Mouse (Mus musculus) T-cell, adult 2 months (primary cell): ENCODE data around the gene Cyth1.

Source experiments
- DNase-seq: peaks from one replicate; pipeline ENCODE4 v3.0.0; 2022; ENCODE audit warnings: low spot score

Gene Cyth1

DNA sequence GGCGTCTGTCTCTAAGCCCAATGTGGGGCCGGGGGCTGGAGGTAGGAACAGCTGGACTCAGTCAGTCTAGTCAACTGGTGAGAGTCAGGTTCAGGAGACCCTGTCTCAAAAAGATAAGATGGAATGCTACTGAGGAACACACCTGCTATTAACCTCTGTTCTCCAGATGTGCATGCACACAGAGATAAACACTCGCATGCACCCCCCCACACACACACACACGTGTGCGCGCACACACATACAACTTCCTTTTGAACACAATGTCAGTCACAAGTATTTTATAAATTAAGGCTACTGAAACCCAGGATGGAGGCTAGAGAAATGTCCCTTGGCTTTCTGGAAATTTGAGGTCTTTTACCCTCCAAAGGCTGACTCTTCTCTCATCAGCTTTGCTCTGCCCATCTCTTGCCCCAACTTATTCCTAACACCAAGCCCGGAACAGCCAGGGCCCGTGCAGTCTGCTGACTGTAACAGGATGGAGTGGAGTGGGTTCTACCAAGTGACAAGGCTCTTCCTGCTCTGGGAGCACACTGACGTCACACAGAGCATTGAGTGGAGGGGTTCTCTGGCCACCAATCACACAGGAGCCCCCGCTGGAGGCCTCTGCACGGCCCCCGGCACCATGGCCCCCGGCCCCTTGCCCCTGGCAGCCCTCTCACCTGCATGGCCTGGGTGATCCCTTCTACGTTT, 134.7 kb downstream of the Cyth1 start:
- DNase-seq = no peak

DNA sequence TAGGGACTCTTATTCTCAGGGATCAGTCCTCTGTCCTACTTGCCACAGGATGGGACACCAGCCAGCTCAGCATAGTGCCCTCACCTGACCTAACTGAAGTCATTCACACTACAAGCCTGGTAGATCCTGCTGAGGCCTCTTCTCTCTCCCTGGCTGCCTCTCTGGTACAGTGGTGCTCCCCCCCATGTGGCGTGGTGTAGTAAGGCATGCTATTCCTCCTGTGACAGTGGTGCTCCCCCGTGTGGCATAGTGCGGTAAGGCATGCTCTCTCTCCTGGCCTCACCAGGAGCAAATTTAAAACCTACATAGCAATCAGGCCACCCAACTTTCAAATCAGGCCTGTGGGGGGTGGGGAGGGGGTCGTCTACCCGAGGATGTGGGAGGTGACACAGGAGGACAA, 144.4 kb downstream of the Cyth1 start:
- DNase-seq = peak; percentile 81

DNA sequence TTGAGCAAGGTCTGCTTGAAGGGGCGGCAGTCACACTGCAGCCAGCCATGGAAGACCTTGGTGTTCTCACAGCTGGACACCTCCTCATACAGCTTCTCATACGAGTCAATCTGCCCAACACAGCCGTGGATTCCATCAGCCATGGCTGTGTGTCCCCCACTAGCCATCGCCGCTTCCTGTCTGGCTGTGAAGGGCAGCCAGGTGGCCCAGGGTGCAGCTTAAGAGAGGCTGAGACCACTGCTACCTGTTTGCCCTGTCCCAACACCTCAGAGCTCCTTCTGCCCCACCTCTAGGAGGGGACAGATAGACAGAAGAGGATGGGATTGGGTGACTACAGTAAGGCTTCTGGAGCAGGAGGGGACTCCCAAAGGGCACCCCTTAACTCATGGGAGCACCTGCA, 145.0 kb downstream of the Cyth1 start:
- DNase-seq = no peak

DNA sequence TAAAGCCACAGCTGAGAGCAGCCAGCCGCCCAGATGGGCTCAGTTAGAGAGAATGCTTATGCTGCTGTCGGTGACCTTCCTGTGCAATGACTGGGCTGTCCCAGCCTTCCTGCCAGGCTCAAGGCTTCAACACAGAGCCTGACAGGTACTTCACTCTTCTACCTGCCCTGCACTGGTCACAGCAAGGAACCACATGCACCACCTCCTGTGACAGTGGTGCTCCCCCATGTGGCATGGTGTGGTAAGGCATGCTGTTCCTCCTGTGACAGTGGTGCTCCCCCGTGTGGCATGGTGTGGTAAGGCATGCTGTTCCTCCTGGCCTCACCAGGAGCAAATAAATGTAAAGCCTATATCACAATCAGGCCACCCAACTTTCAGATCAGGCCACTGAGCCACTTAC, 145.6 kb downstream of the Cyth1 start:
- DNase-seq = peak; percentile 90

DNA sequence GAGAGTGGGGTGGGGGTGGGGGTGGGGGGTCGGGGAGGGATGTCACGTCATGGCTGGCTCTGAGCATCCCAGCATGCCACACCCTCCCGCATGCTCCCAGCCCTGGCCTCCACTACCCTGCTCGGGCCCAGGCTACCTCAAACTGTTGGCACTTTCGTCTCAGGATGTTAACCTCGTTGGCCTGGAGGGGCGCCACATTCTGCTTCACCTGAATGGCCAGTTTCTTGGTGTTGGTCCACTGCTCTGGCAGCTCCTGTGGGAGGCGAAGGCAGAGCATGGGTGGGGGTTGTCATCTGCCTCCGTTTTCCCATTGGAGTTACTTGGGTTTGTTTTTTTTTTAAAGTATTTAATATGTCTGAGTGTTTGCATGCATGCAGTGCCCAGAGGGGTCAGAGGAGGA, 147.3 kb downstream of the Cyth1 start:
- DNase-seq = no peak

DNA sequence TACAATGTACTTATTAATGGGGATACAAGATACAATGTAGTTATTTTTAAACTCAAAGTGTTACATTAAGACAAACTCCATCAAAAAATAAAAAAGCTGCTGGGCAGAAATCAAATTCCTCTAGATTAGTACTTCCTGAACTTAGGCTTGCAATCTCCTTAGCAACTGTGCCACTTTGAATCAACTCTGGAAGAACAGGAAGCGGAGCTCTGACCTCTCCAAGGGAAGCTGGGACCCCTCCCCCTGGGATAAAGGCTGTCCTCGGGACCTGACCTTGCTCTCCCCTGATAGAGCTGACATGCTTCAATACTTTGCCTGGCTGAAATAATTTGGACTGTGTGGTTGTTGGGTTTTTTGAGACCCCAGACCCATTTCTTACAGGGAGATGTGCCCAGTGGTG, 151.7 kb downstream of the Cyth1 start:
- no peak for DNase-seq

DNA sequence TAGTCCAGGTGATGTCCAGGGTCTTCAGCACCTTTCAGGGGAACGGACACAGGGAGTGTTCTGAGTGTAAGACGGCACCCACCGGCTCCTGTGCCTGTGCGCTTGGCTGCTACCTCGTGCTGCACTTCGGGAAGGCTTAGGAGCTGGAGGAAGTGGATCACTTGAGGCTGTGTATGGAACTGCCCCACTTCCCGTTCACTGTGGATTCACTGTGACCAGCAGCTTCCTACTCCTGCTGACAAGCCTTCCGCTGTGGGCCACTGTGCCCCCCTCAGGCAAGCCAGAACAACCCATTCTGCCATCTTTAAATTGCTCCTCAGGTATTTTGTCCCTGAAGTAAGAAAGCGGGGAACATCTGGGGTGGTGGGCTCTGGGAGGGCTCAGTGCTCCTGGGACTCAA, 153.4 kb downstream of the Cyth1 start:
- no peak for DNase-seq

DNA sequence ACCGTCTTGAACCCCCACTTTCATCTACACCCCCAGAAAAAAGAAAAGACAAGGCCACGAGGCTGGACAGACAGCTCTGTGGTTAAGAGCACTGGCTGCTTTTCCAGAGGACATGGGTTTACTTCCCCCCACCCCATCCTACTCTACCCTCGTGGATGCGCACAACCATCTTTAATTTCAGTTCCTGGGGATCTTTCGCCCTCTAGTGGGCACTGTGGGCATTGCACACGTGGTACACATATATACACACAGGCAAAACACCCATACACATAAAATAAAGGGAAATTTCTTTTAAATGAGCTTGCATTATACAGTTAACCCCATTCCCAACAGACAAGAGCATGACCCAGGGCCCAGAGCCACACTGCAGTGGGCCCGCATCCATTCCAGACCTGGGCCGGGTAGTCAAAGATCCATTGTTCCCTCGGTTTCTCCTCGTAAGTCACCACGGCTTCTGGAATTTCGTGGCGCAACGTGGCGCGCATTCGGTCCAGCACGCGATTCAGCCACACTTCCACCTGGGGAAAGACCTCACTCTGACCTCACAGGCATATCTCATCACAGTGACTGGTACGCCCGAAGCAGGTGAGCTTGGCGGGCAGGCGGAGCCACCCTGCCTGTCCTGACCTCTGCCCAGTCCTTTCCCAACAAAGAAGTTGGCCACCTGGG, 157.3 kb downstream of the Cyth1 start:
- no peak for DNase-seq

DNA sequence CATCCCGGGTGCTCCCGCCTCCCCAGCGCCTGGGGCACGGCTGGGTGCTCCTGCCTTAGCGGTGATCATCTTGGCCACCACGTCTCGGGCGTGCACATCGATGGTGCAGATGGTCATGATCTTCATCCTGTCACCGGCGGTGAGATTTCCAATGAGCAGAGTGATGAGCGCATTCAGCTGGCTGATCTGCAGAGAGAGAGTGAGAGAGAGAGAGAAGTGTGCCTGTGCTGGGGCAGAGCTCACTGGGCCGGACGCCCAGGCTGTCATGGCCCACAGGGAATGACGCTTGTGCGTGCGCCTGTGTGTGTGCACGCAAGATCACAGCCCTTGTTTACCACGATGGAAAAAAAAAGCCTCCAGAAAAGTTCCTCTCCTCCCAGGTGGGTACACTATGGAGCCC, 159.5 kb downstream of the Cyth1 start:
- no peak for DNase-seq

DNA sequence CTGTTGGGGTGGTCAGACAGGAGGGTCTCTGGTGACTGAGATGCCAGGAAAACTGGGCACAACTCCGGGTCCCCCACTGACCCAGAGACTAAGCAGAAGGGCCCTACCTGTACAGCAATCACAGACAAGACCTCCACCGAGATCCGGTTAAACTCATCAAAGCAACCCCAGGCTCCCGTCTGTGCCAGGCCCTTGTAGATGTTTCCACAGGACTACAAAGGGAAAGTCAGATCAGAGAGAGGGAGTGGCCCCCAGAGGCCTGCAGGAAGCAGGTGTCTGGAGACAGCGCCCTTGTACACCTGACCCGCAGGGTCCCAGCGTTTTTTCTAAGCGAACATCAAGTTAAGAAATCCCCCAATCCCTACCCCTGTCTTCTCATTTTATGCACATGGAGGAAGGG, 162.4 kb downstream of the Cyth1 start:
- peak; percentile 46 for DNase-seq

DNA sequence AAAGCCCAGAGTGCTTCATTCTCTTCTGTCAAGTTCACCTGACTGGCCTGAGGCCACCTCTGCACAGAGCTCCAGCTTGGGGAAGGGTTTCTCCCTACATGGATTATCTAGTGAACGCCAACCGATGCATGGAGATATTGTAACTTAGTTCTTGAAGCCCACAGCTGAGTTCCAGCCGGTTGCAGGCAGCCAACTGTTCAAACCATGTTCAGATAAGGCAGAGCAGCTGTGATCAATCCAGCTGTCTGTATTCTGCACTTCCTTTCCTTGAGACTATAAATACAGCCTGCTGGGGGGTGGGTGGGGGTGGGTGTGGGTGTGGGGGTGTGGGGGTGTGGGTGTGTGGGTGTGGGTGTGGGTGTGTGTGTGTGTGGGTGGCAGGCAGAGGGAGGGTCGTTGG, 163.2 kb downstream of the Cyth1 start:
- DNase-seq = no peak

DNA sequence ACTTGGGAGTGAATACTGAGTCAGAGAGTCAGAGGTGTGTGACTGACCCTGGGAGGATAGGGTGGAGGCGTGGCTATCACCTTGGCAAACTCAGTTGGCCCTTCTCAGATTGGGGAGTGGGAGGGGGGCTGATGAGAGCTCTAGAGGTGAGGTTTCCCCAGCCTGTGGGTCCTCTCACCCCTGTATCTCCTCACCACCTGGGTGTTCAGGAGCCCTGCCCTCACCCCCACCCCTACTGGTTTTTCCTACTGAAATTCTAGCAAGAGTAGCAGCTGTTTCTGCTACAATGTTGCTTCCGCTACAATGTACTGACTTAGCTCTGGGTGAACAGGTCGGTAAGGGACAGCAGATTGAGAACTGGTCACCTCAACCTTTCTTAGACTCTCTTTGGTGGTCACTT, 164.1 kb downstream of the Cyth1 start:
- no peak for DNase-seq

DNA sequence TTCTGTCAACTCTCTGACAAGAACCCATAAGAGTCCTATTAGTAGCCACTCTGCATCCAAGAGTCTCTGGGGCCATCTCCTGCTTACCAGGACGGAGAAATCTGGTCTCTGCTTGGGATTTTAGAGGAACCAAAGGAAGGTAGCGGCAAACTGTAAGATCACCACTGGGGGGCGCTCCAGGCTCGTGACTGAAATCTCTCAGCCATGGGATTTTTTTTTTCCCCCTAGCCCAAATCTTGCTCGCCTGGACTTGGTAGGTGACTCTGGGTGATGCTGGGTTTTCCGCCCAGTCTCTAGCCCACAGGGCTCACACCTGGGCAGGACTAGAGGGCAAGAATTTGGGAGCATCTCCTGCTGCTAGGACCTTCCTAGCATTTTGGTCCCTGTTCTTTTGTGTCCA, 164.6 kb downstream of the Cyth1 start:
- DNase-seq = peak; percentile 57

DNA sequence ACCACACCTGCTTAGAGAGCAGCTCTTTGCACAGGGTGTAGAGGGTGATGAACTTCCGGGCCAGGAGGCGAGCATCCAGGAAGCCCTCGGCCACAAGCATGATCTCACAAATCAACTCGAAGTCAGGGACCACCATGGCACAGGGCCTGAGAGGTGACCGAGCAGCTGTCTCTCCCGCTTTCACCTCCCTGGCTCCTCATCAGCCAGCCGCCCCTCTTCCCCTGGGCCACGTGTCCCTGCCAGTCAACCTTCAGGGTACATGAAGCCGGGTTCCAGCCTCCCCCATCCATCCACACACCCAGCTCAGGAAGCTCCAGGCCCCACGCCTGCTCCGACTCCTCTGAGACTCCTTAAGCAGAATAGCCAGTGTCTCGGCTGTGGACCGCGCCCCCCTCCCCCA, 166.1 kb downstream of the Cyth1 start:
- DNase-seq = no peak
